Mouse (Mus musculus) liver, postnatal 0 days (tissue): ENCODE results near the gene Card14.

ENCODE experiments used
- CTCF ChIP-seq: sonication (generic); IDR thresholded peaks from 2 replicates; pipeline ENCODE4 v1.5.1; 2016; ENCODE audit warnings: antibody characterized with exemption, low read depth
- EP300 ChIP-seq: IDR thresholded peaks from 2 replicates; pipeline ENCODE4 v1.6.1; 2016; ENCODE audit warnings: antibody characterized with exemption, low read depth, mild to moderate bottlenecking

- TF ChIP-seq CTCF (no peak), EP300 (no peak)
Measured at GRCm38 (mm10) chr11:119300246-119300935, 7.2 kb upstream of the Card14 start.
